ENCODE assay signal across 25 mouse cellular contexts in genomic region chr1:108974866-108975265, GRCm38 (mm10).
DNase-seq lines count a peak whose midpoint lies in the region; ATAC-seq and TF ChIP-seq lines count a peak whose summit lies in the region.
"Had no signal": no experiment of that assay in that cellular context is flagged by ENCODE, and none has a peak within 500 bp of the region (broad histone marks: within the 10 kb centered on the region; RNA-seq: fewer than 3 reads in every experiment).

No protein-coding gene starts in this region.

- H3K9me3 ChIP-seq in forebrain, embryonic 11.5 days (ENCODE audit: control insufficient read depth, low read length): no peaks in the 10 kb centered on the region
- no peaks in the 10 kb centered on the region for H3K9me3 ChIP-seq in forebrain, embryonic 10.5 days
- no peaks in the 10 kb centered on the region for H3K9me3 ChIP-seq in midbrain, postnatal 0 days (ENCODE audit: low read length)
- no peaks in the 10 kb centered on the region for H3K9me3 ChIP-seq in midbrain, embryonic 11.5 days (ENCODE audit: control insufficient read depth, low read length)
- no peaks in the 10 kb centered on the region for H3K9me3 ChIP-seq in forebrain, postnatal 0 days (ENCODE audit: low read length)
- H3K9me3 ChIP-seq: embryonic facial prominence, embryonic 13.5 days; hindbrain, embryonic 10.5 days; hindbrain, embryonic 15.5 days; limb, embryonic 13.5 days; lung, embryonic 15.5 days; midbrain, embryonic 13.5 days; neural tube, embryonic 15.5 days had no signal

- ATAC-seq in forebrain, embryonic 11.5 days (replicated peaks; ENCODE audit: low FRiP score): peak; percentile 58; the same call in 1 of the 2 replicates
- no peak for ATAC-seq in midbrain, postnatal 0 days (ENCODE audit: low FRiP score)
- no peak for ATAC-seq in midbrain, embryonic 11.5 days (ENCODE audit: low FRiP score)
- no peak for ATAC-seq in forebrain, postnatal 0 days
- ATAC-seq: inflammation-experienced regulatory T-cells, adult 6 months; midbrain, embryonic 13.5 days had no signal

- no peak overlapping the region for H3K27ac ChIP-seq in forebrain, embryonic 11.5 days (ENCODE audit: low read depth, low read length)
- H3K27ac ChIP-seq in forebrain, embryonic 10.5 days: no peak overlapping the region
- no peak overlapping the region for H3K27ac ChIP-seq in midbrain, postnatal 0 days (ENCODE audit: low read depth, low read length)
- no peak overlapping the region for H3K27ac ChIP-seq in midbrain, embryonic 11.5 days (ENCODE audit: low read depth, low read length)
- no peak overlapping the region for H3K27ac ChIP-seq in forebrain, postnatal 0 days (ENCODE audit: low read depth, low read length)
- H3K27ac ChIP-seq: embryonic facial prominence, embryonic 13.5 days; hindbrain, embryonic 10.5 days; hindbrain, embryonic 15.5 days; limb, embryonic 13.5 days; lung, embryonic 15.5 days; midbrain, embryonic 13.5 days; neural tube, embryonic 15.5 days had no signal

- no peaks in the 10 kb centered on the region for H3K4me1 ChIP-seq in forebrain, embryonic 11.5 days (replicated peaks; ENCODE audit: control insufficient read depth, insufficient read depth, low read length)
- no peaks in the 10 kb centered on the region for H3K4me1 ChIP-seq in forebrain, embryonic 10.5 days
- no peaks in the 10 kb centered on the region for H3K4me1 ChIP-seq in midbrain, postnatal 0 days (ENCODE audit: insufficient read depth, low read length)
- no peaks in the 10 kb centered on the region for H3K4me1 ChIP-seq in midbrain, embryonic 11.5 days (ENCODE audit: control insufficient read depth, insufficient read depth, low read length)
- no peaks in the 10 kb centered on the region for H3K4me1 ChIP-seq in forebrain, postnatal 0 days (ENCODE audit: insufficient read depth)
- H3K4me1 ChIP-seq: embryonic facial prominence, embryonic 13.5 days; hindbrain, embryonic 10.5 days; hindbrain, embryonic 15.5 days; limb, embryonic 13.5 days; lung, embryonic 15.5 days; midbrain, embryonic 13.5 days; neural tube, embryonic 15.5 days had no signal

- TF ChIP-seq CTCF in midbrain, postnatal 0 days (IDR thresholded peaks at IDR 0.05): no peak
- TF ChIP-seq CTCF in forebrain, postnatal 0 days (IDR thresholded peaks at IDR 0.05; ENCODE audit: low read depth): no peak

- no peaks in the 10 kb centered on the region for H3K27me3 ChIP-seq in forebrain, embryonic 11.5 days (ENCODE audit: control insufficient read depth, insufficient read depth, low read length)
- no peaks in the 10 kb centered on the region for H3K27me3 ChIP-seq in forebrain, embryonic 10.5 days (ENCODE audit: poor library complexity, severe bottlenecking)
- no peaks in the 10 kb centered on the region for H3K27me3 ChIP-seq in midbrain, postnatal 0 days (ENCODE audit: insufficient read depth, low read length)
- H3K27me3 ChIP-seq in midbrain, embryonic 11.5 days (ENCODE audit: control insufficient read depth, insufficient read depth, low read length): no peaks in the 10 kb centered on the region
- no peaks in the 10 kb centered on the region for H3K27me3 ChIP-seq in forebrain, postnatal 0 days (ENCODE audit: insufficient read depth, low read length)
- H3K27me3 ChIP-seq: embryonic facial prominence, embryonic 13.5 days; hindbrain, embryonic 15.5 days; limb, embryonic 13.5 days; lung, embryonic 15.5 days; midbrain, embryonic 13.5 days; neural tube, embryonic 15.5 days had no signal

- WGBS in forebrain, embryonic 11.5 days: 32% methylated on average over 1 of the region's 1 CpGs
- WGBS in forebrain, embryonic 10.5 days: 51% methylated on average over 1 of the region's 1 CpGs
- WGBS in midbrain, postnatal 0 days: 37% methylated on average over 1 of the region's 1 CpGs
- WGBS in midbrain, embryonic 11.5 days: 78% methylated on average over 1 of the region's 1 CpGs
- 8% methylated on average over 1 of the region's 1 CpGs for WGBS in forebrain, postnatal 0 days

- H3K4me3 ChIP-seq in forebrain, embryonic 11.5 days (ENCODE audit: low read depth, low read length): no peak overlapping the region
- no peak overlapping the region for H3K4me3 ChIP-seq in forebrain, embryonic 10.5 days
- H3K4me3 ChIP-seq in midbrain, postnatal 0 days (ENCODE audit: low read depth, low read length): no peak overlapping the region
- no peak overlapping the region for H3K4me3 ChIP-seq in midbrain, embryonic 11.5 days (ENCODE audit: low read depth, low read length)
- no peak overlapping the region for H3K4me3 ChIP-seq in forebrain, postnatal 0 days (ENCODE audit: low read depth, low read length)
- H3K4me3 ChIP-seq: embryonic facial prominence, embryonic 13.5 days; hindbrain, embryonic 10.5 days; hindbrain, embryonic 15.5 days; limb, embryonic 13.5 days; lung, embryonic 15.5 days; midbrain, embryonic 13.5 days; neural tube, embryonic 15.5 days had no signal

- H3K4me2 ChIP-seq in forebrain, embryonic 11.5 days (ENCODE audit: low read depth, low read length, severe bottlenecking): no peak overlapping the region
- no peak overlapping the region for H3K4me2 ChIP-seq in midbrain, postnatal 0 days (ENCODE audit: low read depth, low read length, poor library complexity, severe bottlenecking)
- H3K4me2 ChIP-seq in midbrain, embryonic 11.5 days: no peak overlapping the region
- no peak overlapping the region for H3K4me2 ChIP-seq in forebrain, postnatal 0 days (ENCODE audit: low read depth)
- H3K4me2 ChIP-seq: embryonic facial prominence, embryonic 13.5 days; hindbrain, embryonic 15.5 days; limb, embryonic 13.5 days; liver, embryonic 11.5 days; lung, embryonic 15.5 days; midbrain, embryonic 13.5 days; neural tube, embryonic 15.5 days had no signal

- no peak overlapping the region for H3K9ac ChIP-seq in forebrain, embryonic 11.5 days (ENCODE audit: low read length)
- no peak overlapping the region for H3K9ac ChIP-seq in midbrain, postnatal 0 days (replicated peaks; ENCODE audit: low read length, poor library complexity, severe bottlenecking)
- no peak overlapping the region for H3K9ac ChIP-seq in midbrain, embryonic 11.5 days (ENCODE audit: low read length)
- H3K9ac ChIP-seq in forebrain, postnatal 0 days: no peak overlapping the region
- H3K9ac ChIP-seq: embryonic facial prominence, embryonic 13.5 days; hindbrain, embryonic 15.5 days; limb, embryonic 13.5 days; lung, embryonic 15.5 days; midbrain, embryonic 13.5 days; neural tube, embryonic 15.5 days had no signal

- DNase-seq in forebrain, embryonic 11.5 days (ENCODE audit: low spot score): no peak
- DNase-seq in forebrain, embryonic 10.5 days (ENCODE audit: extremely low spot score, low spot score): no peak
- DNase-seq in midbrain, postnatal 0 days (ENCODE audit: low spot score): peak; percentile 1
- no peak for DNase-seq in midbrain, embryonic 11.5 days (ENCODE audit: low spot score, missing footprints)
- peak; percentile 18 for DNase-seq in forebrain, postnatal 0 days
- no peak for DNase-seq in ovary, postnatal 36 days (ENCODE audit: low spot score)
- no peak for DNase-seq in kidney, postnatal 14 days
- DNase-seq: adrenal gland, adult 8-10 months; cerebellum, adult 11-12 months; cerebellum, postnatal 10 days; gastrocnemius, postnatal 14 days; heart, postnatal 14 days; kidney, adult 11 months; kidney, postnatal 36 days; thymus, postnatal 4 days had no signal

- H3K36me3 ChIP-seq in forebrain, embryonic 11.5 days (ENCODE audit: control insufficient read depth, insufficient read depth, low read length): no peaks in the 10 kb centered on the region
- H3K36me3 ChIP-seq in forebrain, embryonic 10.5 days (replicated peaks): no peaks in the 10 kb centered on the region
- no peaks in the 10 kb centered on the region for H3K36me3 ChIP-seq in midbrain, postnatal 0 days (ENCODE audit: insufficient read depth, low read length)
- H3K36me3 ChIP-seq in midbrain, embryonic 11.5 days (ENCODE audit: control insufficient read depth, insufficient read depth, low read length): no peaks in the 10 kb centered on the region
- H3K36me3 ChIP-seq in forebrain, postnatal 0 days (ENCODE audit: insufficient read depth): no peaks in the 10 kb centered on the region
- H3K36me3 ChIP-seq: embryonic facial prominence, embryonic 13.5 days; G1E; hindbrain, embryonic 10.5 days; hindbrain, embryonic 15.5 days; limb, embryonic 13.5 days; lung, embryonic 15.5 days; midbrain, embryonic 13.5 days; neural tube, embryonic 15.5 days had no signal

Comparison
In these comparisons a context has a peak if more than half of its experiments do, and no peak if none do; other contexts are left out.
1. DNase-seq: peak in midbrain, postnatal 0 days (single experiment) and forebrain, postnatal 0 days (single experiment); none in forebrain, embryonic 11.5 days (single experiment), forebrain, embryonic 10.5 days (single experiment), midbrain, embryonic 11.5 days (single experiment), ovary, postnatal 36 days (single experiment) and kidney, postnatal 14 days (single experiment).